In genomic region chr9:21553607-21554273, GRCm38 (mm10) we compare ENCODE assay signal across 23 mouse cellular contexts.
"Had no signal": no experiment of that assay in that cellular context is flagged by ENCODE, and none has a peak within 500 bp of the region (broad histone marks: within the 10 kb centered on the region; RNA-seq: fewer than 3 reads in every experiment).

No protein-coding gene starts in this region.

- DNase-seq: forebrain, postnatal 0 days; gastrocnemius, postnatal 14 days; gastrocnemius, postnatal 36 days; heart, adult 11 months; heart, adult 2 months; heart, postnatal 10 days; heart, postnatal 36 days; kidney, adult 11 months; kidney, adult 2 months; kidney, adult 9 months; kidney, postnatal 14 days; kidney, postnatal 4 days had no signal

- H3K27ac ChIP-seq: heart, adult 2 months; hindbrain, embryonic 13.5 days; hindbrain, embryonic 15.5 days; hindbrain, postnatal 0 days; kidney, embryonic 15.5 days; kidney, postnatal 0 days; layer of hippocampus, adult 2 months; left cerebral cortex, adult 2 months; limb, embryonic 10.5 days; limb, embryonic 12.5 days had no signal

- ATAC-seq: forebrain, postnatal 0 days; hindbrain, postnatal 0 days; intestine, embryonic 16.5 days had no signal

- H3K4me2 ChIP-seq: heart, embryonic 11.5 days; hindbrain, embryonic 13.5 days; hindbrain, embryonic 15.5 days; kidney, embryonic 15.5 days; limb, embryonic 12.5 days had no signal

- H3K36me3 ChIP-seq: hindbrain, embryonic 15.5 days had no signal

- H3K4me3 ChIP-seq: heart, adult 2 months; hindbrain, embryonic 13.5 days; hindbrain, embryonic 15.5 days; kidney, embryonic 15.5 days; layer of hippocampus, adult 2 months; left cerebral cortex, adult 2 months; limb, embryonic 10.5 days; limb, embryonic 12.5 days had no signal

- H3K9me3 ChIP-seq: hindbrain, embryonic 13.5 days; hindbrain, embryonic 15.5 days; kidney, embryonic 15.5 days; limb, embryonic 10.5 days; limb, embryonic 12.5 days had no signal

- H3K27me3 ChIP-seq: hindbrain, embryonic 13.5 days; hindbrain, embryonic 15.5 days; kidney, embryonic 15.5 days; limb, embryonic 12.5 days had no signal

- H3K9ac ChIP-seq: forebrain, postnatal 0 days; hindbrain, embryonic 13.5 days; hindbrain, embryonic 15.5 days; kidney, embryonic 15.5 days; limb, embryonic 12.5 days had no signal
